Mouse (Mus musculus) forebrain, embryonic 14.5 days (tissue): Measurements from ENCODE around the gene Arhgef19. TPM values are rescaled to one million over a fixed set of nuclear protein-coding genes. Genes with fewer than 3 reads are reported as not detected.

Source experiments
- ATAC-seq: fragments of 200-750 bp; cut with Nextera tagmentation; 2 replicates; pipeline ENCODE4 v1.8.0; 2017; ENCODE audit warnings: mild to moderate bottlenecking, moderate library complexity
- DNase-seq: peaks from one replicate; pipeline ENCODE4 v3.0.0-alpha.2; 2015; ENCODE audit warnings: low spot score
- H3K27ac ChIP-seq: fragments of 300-500 bp; sonication (generic); 2 replicates; pipeline ENCODE4 v1.5.1; 2014; ENCODE audit warnings: low read depth, mild to moderate bottlenecking, control low read depth, low read length, moderate library complexity
- H3K27me3 ChIP-seq: fragments of 300-500 bp; sonication (generic); replicated peaks from 2 replicates; pipeline ENCODE4 v1.6.1; 2014; ENCODE audit warnings: low read length, control low read depth, mixed read lengths; ENCODE audit not compliant: control insufficient read depth, insufficient read depth
- H3K36me3 ChIP-seq: fragments of 300-500 bp; sonication (generic); 2 replicates; pipeline ENCODE4 v1.6.1; 2014; ENCODE audit warnings: low read length, control low read depth; ENCODE audit not compliant: control insufficient read depth, insufficient read depth
- H3K4me1 ChIP-seq: fragments of 300-500 bp; sonication (generic); 2 replicates; pipeline ENCODE4 v1.6.1; 2014; ENCODE audit warnings: antibody characterized with exemption, low read length, control low read depth; ENCODE audit not compliant: control insufficient read depth, insufficient read depth
- H3K4me2 ChIP-seq: fragments of 300-500 bp; sonication (generic); 2 replicates; pipeline ENCODE4 v1.6.1; 2014; ENCODE audit warnings: mild to moderate bottlenecking, control low read depth, low read length
- H3K4me3 ChIP-seq: fragments of 300-500 bp; sonication (generic); 2 replicates; pipeline ENCODE4 v1.5.1; 2014; ENCODE audit warnings: low read depth, low read length, control low read depth
- H3K9ac ChIP-seq: fragments of 300-500 bp; sonication (generic); 2 replicates; pipeline ENCODE4 v1.6.1; 2014; ENCODE audit warnings: mild to moderate bottlenecking, low read length, control low read depth, moderate library complexity
- H3K9me3 ChIP-seq: fragments of 300-500 bp; sonication (generic); replicated peaks from 2 replicates; pipeline ENCODE4 v1.6.1; 2016; ENCODE audit warnings: low read length, control low read depth, mixed read lengths; ENCODE audit not compliant: control insufficient read depth
- WGBS: fragments of 180-500 bp; shearing (Covaris S2); extraction: QIAGEN DNeasy Blood & Tissue Kit; methylation state at CpG from one replicate; pipeline ENCODE4 v1.1.7; 2014; 5-methylcytosine and 5-hydroxymethylcytosine counted together
- polyA plus RNA-seq: library from polyadenylated mRNA; unstranded; fragments of >200 nt; fragmentation: Nextera tagmentation; extraction: Ambion mirVana; gene quantifications from 2 replicates; pipeline ENCODE4 v1.2.1, GENCODE M21; 2014

Arhgef19 gene
- polyA plus RNA-seq, 1 experiment from 2014 or later: 0.65 TPM

DNA sequence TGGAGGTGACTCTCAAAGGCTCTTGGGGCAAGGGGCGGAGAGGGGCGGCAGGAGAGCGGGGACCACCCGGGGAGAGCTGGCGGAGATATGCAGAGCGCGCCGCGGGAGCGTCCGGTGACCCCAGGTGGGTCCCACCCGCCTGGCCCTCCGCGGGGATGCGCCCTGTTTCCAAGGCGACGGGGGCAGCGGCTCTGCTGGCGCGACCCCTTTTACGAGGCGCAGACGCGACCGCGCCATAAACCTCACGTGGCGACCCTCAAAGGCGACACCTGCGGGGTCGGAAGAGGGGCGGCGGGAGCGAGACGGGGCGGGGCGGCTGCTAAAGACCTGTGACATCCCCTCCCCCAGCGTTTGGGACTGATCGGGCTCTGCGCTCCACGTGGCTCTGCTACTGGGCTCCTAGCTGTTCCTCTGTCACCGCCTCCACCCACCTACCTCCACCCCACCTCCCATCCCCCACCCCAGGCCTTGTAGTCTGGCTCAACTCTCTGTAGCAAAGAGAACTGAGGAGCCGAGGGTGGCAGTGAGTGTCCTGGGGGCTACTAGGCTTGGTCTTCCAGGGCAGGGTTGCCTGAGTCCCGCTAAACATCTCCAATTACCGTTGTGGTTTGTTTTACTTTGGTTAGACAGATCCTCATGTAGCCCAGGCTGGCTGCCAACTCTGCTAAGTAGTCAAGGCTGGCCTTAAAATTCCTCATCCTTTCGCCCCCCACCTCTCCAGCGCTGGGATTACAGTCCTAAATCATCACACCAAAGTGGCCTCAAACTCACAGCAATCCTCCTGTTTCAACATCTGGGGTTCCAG, 52.5 kb downstream of the Arhgef19 start:
- no peak for DNase-seq
- 2% methylated on average over 44 of the region's 47 CpGs for WGBS

DNA sequence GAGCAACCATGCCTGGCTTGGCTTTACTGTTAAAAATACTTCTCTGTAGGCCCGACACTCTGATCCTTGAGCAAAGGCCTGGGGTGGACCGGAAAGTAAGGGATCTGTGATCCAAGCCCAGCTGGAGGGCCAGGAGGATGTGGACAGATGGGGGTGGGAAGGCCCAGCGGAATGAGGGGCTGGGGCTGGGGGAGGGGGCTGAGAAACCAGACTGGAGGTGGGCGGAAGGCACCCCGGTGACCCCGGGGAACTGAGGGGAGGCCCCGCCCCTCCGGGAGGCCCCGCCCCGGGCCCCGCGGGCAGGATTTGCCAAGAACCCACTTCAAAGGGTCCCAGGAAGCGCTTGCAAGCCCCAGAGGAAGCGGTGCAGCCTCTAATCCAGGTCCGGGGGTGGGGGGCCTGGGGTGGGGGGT, 56.5 kb downstream of the Arhgef19 start:
- Histone ChIP-seq H3K9me3 (no peaks in the 10 kb centered on the region), H3K27me3 (peaks cover 17% of the 10 kb centered on the region), H3K4me2 (peak overlapping the region; percentile 18; the same call in 1 of the 2 replicates), H3K9ac (no peak overlapping the region), H3K27ac (no peak overlapping the region), H3K4me3 (no peak overlapping the region), H3K36me3 (no peaks in the 10 kb centered on the region), H3K4me1 (peaks cover 6% of the 10 kb centered on the region; the same call in 1 of the 2 replicates)
- WGBS: 2% methylated on average over 15 of the region's 15 CpGs
- ATAC-seq: no peak
- no peak for DNase-seq

More for the DNA sequence above, 52.5 kb downstream of the Arhgef19 start:
- Histone ChIP-seq H3K36me3 (no peaks in the 10 kb centered on the region), H3K4me1 (peaks cover 6% of the 10 kb centered on the region; the same call in 1 of the 2 replicates), H3K4me3 (peak overlapping the region; percentile 29), H3K9ac (peak overlapping the region; percentile 48; the same call in 1 of the 2 replicates), H3K4me2 (peak overlapping the region; percentile 64), H3K27me3 (peaks cover 26% of the 10 kb centered on the region), H3K9me3 (no peaks in the 10 kb centered on the region), H3K27ac (no peak overlapping the region)
- peak; percentile 32; the same call in 1 of the 2 replicates for ATAC-seq

DNA sequence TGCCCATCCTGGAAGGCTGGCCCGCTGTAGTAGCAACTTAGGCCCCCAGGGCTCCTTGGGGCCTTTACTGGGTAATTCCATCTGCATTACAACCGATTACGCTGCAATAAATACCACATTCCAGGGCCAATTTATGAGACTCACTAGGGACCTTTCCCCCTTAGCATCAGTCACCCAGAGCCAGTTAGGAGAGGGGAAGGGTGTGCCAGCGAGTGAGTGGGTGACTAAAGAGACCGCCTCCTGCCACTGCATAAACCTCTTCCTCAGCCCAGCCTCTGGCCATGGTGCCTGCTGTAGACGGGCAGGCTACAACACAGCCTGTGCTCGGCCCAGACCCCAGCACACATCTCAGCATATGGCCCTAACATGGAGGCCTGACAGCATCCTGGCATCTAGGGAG, 58.6 kb downstream of the Arhgef19 start:
- Histone ChIP-seq H3K36me3 (no peaks in the 10 kb centered on the region), H3K4me1 (peaks cover 6% of the 10 kb centered on the region), H3K9ac (no peak overlapping the region), H3K27ac (no peak overlapping the region), H3K9me3 (no peaks in the 10 kb centered on the region), H3K4me3 (no peak overlapping the region), H3K27me3 (peaks cover 24% of the 10 kb centered on the region; the same call in 1 of the 2 replicates), H3K4me2 (no peak overlapping the region)
- ATAC-seq (no peak), DNase-seq (no peak)
- WGBS: 81% methylated on average over 7 of the region's 7 CpGs

DNA sequence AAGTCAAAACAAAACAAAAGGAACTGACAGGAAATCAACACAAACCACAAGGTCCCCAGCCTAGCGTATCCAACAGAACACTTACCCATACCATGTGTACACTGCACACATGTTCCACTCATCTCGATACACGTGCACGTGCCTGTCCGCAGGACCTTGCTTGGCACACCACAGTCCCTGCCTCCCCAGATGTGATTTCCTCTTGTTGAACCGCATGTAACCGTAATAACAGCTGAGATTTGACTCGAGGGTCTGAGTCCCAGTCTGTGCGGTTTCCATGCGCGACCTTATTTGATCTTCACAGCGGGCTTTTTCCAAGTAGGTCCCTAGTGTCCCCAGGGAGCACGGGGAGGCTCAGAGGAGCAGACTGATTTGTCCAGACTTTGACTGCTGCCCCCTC, 60.1 kb downstream of the Arhgef19 start:
- WGBS: 79% methylated on average over 13 of the region's 13 CpGs
- no peak overlapping the region for H3K4me2 ChIP-seq
- ATAC-seq (no peak), DNase-seq (no peak)
- H3K9me3 ChIP-seq: no peaks in the 10 kb centered on the region
- peaks cover 6% of the 10 kb centered on the region for H3K4me1 ChIP-seq
- no peak overlapping the region for H3K9ac ChIP-seq
- peaks cover 24% of the 10 kb centered on the region; the same call in 1 of the 2 replicates for H3K27me3 ChIP-seq
- H3K36me3 ChIP-seq: no peaks in the 10 kb centered on the region
- no peak overlapping the region for H3K27ac ChIP-seq
- H3K4me3 ChIP-seq: no peak overlapping the region

DNA sequence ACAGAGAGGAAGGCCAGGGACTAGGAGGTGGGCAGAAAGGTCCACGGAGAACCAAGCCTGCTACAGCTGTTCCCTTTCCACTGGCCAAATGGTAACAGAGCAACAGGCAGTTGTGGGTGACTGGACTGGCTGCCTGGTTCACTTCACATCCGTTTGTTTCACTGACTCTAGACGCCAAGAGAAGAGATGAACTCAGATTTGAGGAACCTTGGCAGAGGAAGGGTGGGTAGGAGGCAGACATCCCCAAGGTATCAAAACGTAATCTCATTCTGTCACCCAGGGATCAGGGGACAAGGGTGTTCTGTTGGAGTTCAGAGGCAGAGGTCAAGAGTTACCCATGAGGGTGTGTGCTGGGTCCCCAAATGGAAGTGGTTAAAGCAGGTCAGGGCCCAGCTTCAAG, 60.9 kb downstream of the Arhgef19 start:
- ATAC-seq (no peak), DNase-seq (no peak)

DNA sequence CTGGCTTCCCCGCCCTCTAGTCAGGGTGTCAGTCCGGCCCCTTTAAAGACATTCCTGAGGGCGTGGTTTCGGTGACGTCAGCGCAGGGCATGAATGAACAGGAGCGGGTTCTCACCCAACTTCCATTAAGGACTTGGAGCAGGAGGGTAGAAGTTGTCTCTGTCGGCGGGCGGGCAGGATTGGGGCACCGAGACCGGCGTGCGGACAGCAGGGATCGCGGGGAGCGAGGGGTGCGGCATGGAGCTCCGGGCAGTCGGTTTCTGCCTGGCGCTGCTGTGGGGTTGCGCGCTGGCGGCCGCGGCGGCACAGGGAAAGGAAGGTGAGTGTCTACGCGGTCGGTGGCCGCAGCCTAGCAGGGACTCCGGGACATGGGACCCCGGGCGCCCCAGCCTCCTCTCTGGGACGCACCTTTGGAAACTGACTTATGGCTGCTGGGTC, 61.8 kb downstream of the Arhgef19 start, which contains the start of gene Epha2:
Gene Epha2, plus strand, starts transcription at position 125 of the 438 bp plus-strand sequence.
- Histone ChIP-seq H3K9ac (peak within 1 kb of the TSS; percentile 58), H3K4me2 (peak within 1 kb of the TSS; percentile 98), H3K9me3 (no peaks in the 10 kb centered on the region), H3K36me3 (no peaks in the 10 kb centered on the region), H3K27ac (no peak within 1 kb of the TSS), H3K27me3 (peaks cover 24% of the 10 kb centered on the region; the same call in 1 of the 2 replicates), H3K4me3 (peak within 1 kb of the TSS; percentile 55), H3K4me1 (peaks cover 6% of the 10 kb centered on the region)
- WGBS: 0% methylated on average over 35 of the region's 35 CpGs
- DNase-seq: peak; percentile 85
- peak; percentile 79 for ATAC-seq

More for the DNA sequence above, 60.9 kb downstream of the Arhgef19 start:
- Histone ChIP-seq H3K9ac (no peak overlapping the region), H3K36me3 (no peaks in the 10 kb centered on the region), H3K4me1 (peaks cover 6% of the 10 kb centered on the region), H3K27ac (no peak overlapping the region), H3K9me3 (no peaks in the 10 kb centered on the region), H3K4me2 (no peak overlapping the region), H3K4me3 (no peak overlapping the region), H3K27me3 (peaks cover 24% of the 10 kb centered on the region; the same call in 1 of the 2 replicates)
- 76% methylated on average over 4 of the region's 4 CpGs for WGBS

DNA sequence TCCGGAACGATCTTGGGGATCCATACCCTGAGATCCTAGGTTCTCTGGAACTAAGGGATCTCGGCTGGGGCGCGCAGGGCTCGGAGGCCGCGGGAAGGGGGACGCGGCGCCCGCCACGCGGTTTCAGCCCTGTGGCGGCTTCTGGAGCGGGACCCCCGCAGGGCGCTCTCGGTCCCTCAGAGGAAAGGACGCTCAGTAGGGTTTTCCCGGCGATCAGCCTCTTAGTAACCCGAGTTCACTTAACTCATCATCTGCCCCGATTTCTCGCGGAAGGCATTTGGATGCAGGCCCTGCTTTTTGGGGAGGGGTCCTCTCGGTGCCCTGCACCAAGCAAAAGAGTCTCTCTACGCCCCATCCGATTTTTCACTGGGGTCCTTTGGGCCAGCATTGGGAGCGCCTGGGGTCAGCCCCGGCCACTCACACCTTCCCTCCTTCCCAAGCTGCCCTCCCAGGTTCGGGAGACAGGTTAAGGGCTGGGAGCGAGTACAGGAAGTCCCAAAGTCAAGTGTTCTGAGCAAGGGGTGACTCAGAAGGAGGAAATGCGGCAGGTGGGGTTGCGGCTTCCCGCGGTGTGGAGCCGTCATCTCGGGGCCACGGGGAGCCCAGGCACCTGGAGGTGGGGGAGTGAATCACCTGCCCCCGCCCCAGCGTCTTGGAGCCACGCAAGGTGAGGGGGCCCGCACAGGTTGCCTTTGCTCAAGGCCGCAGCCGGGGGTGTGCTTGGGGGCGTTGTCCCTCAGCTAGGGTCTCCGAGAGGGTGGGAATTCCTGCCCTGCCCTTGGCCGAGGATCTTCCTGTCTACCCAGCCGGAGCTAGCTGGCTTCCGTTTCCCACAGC, 62.5 kb downstream of the Arhgef19 start:
- peak; percentile 27; the same call in 1 of the 2 replicates for ATAC-seq
- H3K27ac ChIP-seq: no peak overlapping the region
- peak overlapping the region; percentile 98 for H3K4me2 ChIP-seq
- peaks cover 24% of the 10 kb centered on the region; the same call in 1 of the 2 replicates for H3K27me3 ChIP-seq
- peak overlapping the region; percentile 55 for H3K4me3 ChIP-seq
- no peak for DNase-seq
- WGBS: 1% methylated on average over 51 of the region's 51 CpGs
- H3K4me1 ChIP-seq: peaks cover 6% of the 10 kb centered on the region
- H3K9ac ChIP-seq: peak overlapping the region; percentile 58
- no peaks in the 10 kb centered on the region for H3K9me3 ChIP-seq
- H3K36me3 ChIP-seq: no peaks in the 10 kb centered on the region

DNA sequence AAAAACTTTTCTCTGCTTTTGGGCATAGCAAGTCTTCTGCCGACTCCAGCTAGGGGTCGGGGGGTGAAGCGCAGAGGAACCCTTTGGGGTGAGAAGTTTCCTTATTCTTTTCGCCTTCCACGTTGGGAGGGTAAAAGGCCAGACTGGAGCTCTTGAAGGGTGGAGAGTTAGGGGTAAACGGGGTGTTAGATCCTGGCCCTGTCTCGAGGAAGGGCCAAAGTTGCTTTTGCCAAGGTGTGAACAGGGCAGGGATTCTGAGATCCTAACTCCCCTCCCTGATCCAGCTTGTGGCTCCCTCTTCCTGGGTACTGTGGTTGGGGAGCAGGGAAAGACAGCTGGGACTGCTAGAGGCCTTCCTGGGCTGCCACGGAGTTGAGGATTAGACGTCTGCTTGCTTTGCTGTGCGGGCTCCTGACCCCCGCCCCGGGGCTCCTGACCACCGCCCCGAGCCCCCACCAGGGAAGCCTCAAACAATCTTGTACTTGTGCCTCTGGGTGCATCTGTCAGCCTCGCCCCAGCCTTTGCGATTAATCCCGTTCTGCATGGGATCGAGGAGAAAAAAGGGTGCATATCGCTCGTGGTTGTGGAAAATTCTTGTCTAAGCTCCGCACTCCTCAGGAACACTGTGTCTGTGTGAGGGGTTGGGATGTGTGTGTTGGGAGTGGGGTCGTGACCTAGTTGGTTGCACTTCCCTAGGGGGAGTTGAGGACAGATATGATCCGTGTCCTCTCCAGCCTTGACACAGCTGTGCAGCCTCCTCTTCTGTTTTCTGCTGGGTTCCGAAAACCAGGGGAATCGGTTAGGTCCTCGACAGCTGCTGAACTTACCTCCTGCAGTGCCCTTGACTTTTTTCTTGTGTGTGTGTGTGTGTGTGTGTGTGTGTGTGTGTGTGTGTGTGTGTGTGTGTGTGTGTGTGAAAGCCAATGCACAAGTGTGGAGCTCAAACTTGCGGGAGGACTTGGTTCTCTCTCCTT, 63.4 kb downstream of the Arhgef19 start:
- Histone ChIP-seq H3K4me2 (peak overlapping the region; percentile 98), H3K27ac (no peak overlapping the region), H3K9me3 (no peaks in the 10 kb centered on the region), H3K4me1 (peaks cover 6% of the 10 kb centered on the region), H3K27me3 (peaks cover 24% of the 10 kb centered on the region; the same call in 1 of the 2 replicates), H3K9ac (no peak overlapping the region), H3K36me3 (no peaks in the 10 kb centered on the region), H3K4me3 (peak overlapping the region; percentile 55)
- DNase-seq: no peak
- no peak for ATAC-seq
- WGBS: 20% methylated on average over 27 of the region's 27 CpGs
